Mouse (Mus musculus) bone marrow, adult 2 months (tissue): ENCODE measurements around the gene Slamf1.

Source experiments
- CTCF ChIP-seq: fragments of 200-500 bp; IDR thresholded peaks from 2 replicates; pipeline ENCODE4 v1.5.1; 2011; ENCODE audit warnings: low read length, control low read depth; ENCODE audit not compliant: control insufficient read depth, insufficient read depth
- POLR2A ChIP-seq: fragments of 200-500 bp; IDR thresholded peaks from 2 replicates; pipeline ENCODE4 v1.6.1; 2011; ENCODE audit warnings: low read depth, mild to moderate bottlenecking, control low read depth, low read length, borderline replicate concordance; ENCODE audit not compliant: control insufficient read depth

GRCm38 (mm10) chr1:171839488-171839887 lies 72.6 kb downstream of the Slamf1 start, which contains the start of gene Cd84:
- TF ChIP-seq CTCF (no peak), POLR2A (no peak)
